Comparison of ENCODE assay signal across 24 mouse cellular contexts in the genomic region with DNA sequence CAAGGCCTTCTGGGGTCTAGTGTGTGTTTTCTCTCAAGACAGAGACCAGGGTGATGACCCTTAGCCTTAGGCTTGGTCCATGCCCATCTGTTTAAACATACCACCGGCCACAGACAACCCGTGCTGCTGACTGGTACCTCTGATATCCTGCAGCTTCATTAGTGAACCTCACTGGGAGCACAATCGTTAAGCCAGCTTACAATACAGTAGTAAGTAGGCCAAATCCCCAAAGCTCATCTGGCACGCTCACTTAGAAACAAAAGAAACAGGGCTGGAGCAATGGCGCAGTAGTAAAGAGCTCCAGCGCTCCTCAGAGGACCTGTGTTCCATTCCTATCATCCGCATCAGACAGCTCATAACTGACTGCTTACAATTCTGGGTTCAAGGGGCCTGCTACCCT. TPM values are rescaled to one million over a fixed set of nuclear protein-coding genes. Genes with fewer than 3 reads are reported as not detected.
DNase-seq lines count a peak whose midpoint lies in the region; ATAC-seq lines count a peak whose summit lies in the region.
"Had no signal": no experiment of that assay in that cellular context is flagged by ENCODE, and none has a peak within 500 bp of the region (broad histone marks: within the 10 kb centered on the region; RNA-seq: fewer than 3 reads in every experiment).

No protein-coding gene starts in this region.

- WGBS in hindbrain, embryonic 15.5 days: 56% methylated on average over 7 of the region's 7 CpGs
- WGBS in hindbrain, embryonic 13.5 days: 64% methylated on average over 7 of the region's 7 CpGs
- WGBS in midbrain, embryonic 14.5 days: 22% methylated on average over 7 of the region's 7 CpGs
- WGBS in midbrain, embryonic 15.5 days: 23% methylated on average over 7 of the region's 7 CpGs

- H3K4me1 ChIP-seq in hindbrain, embryonic 15.5 days (replicated peaks): no peaks in the 10 kb centered on the region
- H3K4me1 ChIP-seq in hindbrain, embryonic 13.5 days (replicated peaks): no peaks in the 10 kb centered on the region
- no peaks in the 10 kb centered on the region for H3K4me1 ChIP-seq in midbrain, embryonic 14.5 days (ENCODE audit: control insufficient read depth, insufficient read depth, low read length)
- no peaks in the 10 kb centered on the region; the same call in 1 of the 2 replicates for H3K4me1 ChIP-seq in midbrain, embryonic 15.5 days
- H3K4me1 ChIP-seq: forebrain, embryonic 13.5 days had no signal

- ATAC-seq in hindbrain, embryonic 15.5 days (ENCODE audit: low FRiP score, low read depth): 0 out of 2 replicates have a peak, but pooled peaks have one; percentile 23
- no peak for ATAC-seq in hindbrain, embryonic 13.5 days (ENCODE audit: low FRiP score)
- no peak for ATAC-seq in midbrain, embryonic 14.5 days (ENCODE audit: low FRiP score, low TSS enrichment)
- ATAC-seq in midbrain, embryonic 15.5 days (replicated peaks): no peak
- ATAC-seq: forebrain, embryonic 13.5 days; forebrain, postnatal 0 days had no signal

- DNase-seq in midbrain, embryonic 14.5 days: peak; percentile 30
- DNase-seq in retina, adult 2 months (ENCODE audit: low read depth, low spot score): peak; percentile 74
- no peak for DNase-seq in gastrocnemius, postnatal 4 days (ENCODE audit: low spot score in 2 of 2)
- DNase-seq in lung, postnatal 36 days: no peak
- DNase-seq: adrenal gland, postnatal 10 days; cerebellum, adult 11-12 months; cerebellum, adult 9-10 months; cerebellum, postnatal 25 days; forebrain, postnatal 0 days; gastrocnemius, adult 2 months; gastrocnemius, postnatal 25 days; heart, adult 11 months; heart, postnatal 4 days had no signal

- no peak overlapping the region for H3K9ac ChIP-seq in hindbrain, embryonic 15.5 days
- H3K9ac ChIP-seq in hindbrain, embryonic 13.5 days: no peak overlapping the region
- H3K9ac ChIP-seq in midbrain, embryonic 14.5 days (replicated peaks; ENCODE audit: low read length): no peak overlapping the region
- H3K9ac ChIP-seq in midbrain, embryonic 15.5 days: no peak overlapping the region
- H3K9ac ChIP-seq: forebrain, embryonic 13.5 days; forebrain, postnatal 0 days; heart, embryonic 13.5 days; hindbrain, embryonic 12.5 days had no signal

- H3K36me3 ChIP-seq in hindbrain, embryonic 15.5 days: no peaks in the 10 kb centered on the region
- H3K36me3 ChIP-seq in hindbrain, embryonic 13.5 days: no peaks in the 10 kb centered on the region
- H3K36me3 ChIP-seq in midbrain, embryonic 14.5 days (ENCODE audit: control insufficient read depth, insufficient read depth, low read length): no peaks in the 10 kb centered on the region
- H3K36me3 ChIP-seq in midbrain, embryonic 15.5 days (replicated peaks): no peaks in the 10 kb centered on the region
- H3K36me3 ChIP-seq: embryonic facial prominence, embryonic 10.5 days; heart, embryonic 13.5 days; hindbrain, embryonic 12.5 days had no signal

- no peak overlapping the region for H3K27ac ChIP-seq in hindbrain, embryonic 15.5 days (replicated peaks)
- no peak overlapping the region for H3K27ac ChIP-seq in hindbrain, embryonic 13.5 days
- no peak overlapping the region for H3K27ac ChIP-seq in midbrain, embryonic 14.5 days (replicated peaks; ENCODE audit: low read depth, low read length)
- no peak overlapping the region for H3K27ac ChIP-seq in midbrain, embryonic 15.5 days
- H3K27ac ChIP-seq: embryonic facial prominence, embryonic 10.5 days; forebrain, embryonic 13.5 days; gastrocnemius, adult 2 months; heart, embryonic 13.5 days; hindbrain, embryonic 12.5 days had no signal

- no peaks in the 10 kb centered on the region for H3K9me3 ChIP-seq in hindbrain, embryonic 15.5 days
- no peaks in the 10 kb centered on the region for H3K9me3 ChIP-seq in hindbrain, embryonic 13.5 days
- H3K9me3 ChIP-seq in midbrain, embryonic 14.5 days (ENCODE audit: control insufficient read depth, low read length): no peaks in the 10 kb centered on the region
- H3K9me3 ChIP-seq in midbrain, embryonic 15.5 days: no peaks in the 10 kb centered on the region
- H3K9me3 ChIP-seq: embryonic facial prominence, embryonic 10.5 days; forebrain, embryonic 13.5 days; heart, embryonic 13.5 days; hindbrain, embryonic 12.5 days had no signal

- no peaks in the 10 kb centered on the region for H3K27me3 ChIP-seq in hindbrain, embryonic 15.5 days
- no peaks in the 10 kb centered on the region for H3K27me3 ChIP-seq in hindbrain, embryonic 13.5 days
- no peaks in the 10 kb centered on the region for H3K27me3 ChIP-seq in midbrain, embryonic 14.5 days (ENCODE audit: control insufficient read depth, insufficient read depth, low read length)
- H3K27me3 ChIP-seq in midbrain, embryonic 15.5 days (replicated peaks): no peaks in the 10 kb centered on the region
- H3K27me3 ChIP-seq: forebrain, embryonic 13.5 days; heart, embryonic 13.5 days; hindbrain, embryonic 12.5 days had no signal

- H3K4me3 ChIP-seq in hindbrain, embryonic 15.5 days: no peak overlapping the region
- H3K4me3 ChIP-seq in hindbrain, embryonic 13.5 days: no peak overlapping the region
- no peak overlapping the region for H3K4me3 ChIP-seq in midbrain, embryonic 14.5 days (replicated peaks; ENCODE audit: low read depth, low read length)
- H3K4me3 ChIP-seq in midbrain, embryonic 15.5 days: no peak overlapping the region
- H3K4me3 ChIP-seq: embryonic facial prominence, embryonic 10.5 days; forebrain, embryonic 13.5 days; gastrocnemius, adult 2 months; heart, embryonic 13.5 days; hindbrain, embryonic 12.5 days had no signal

- H3K4me2 ChIP-seq in hindbrain, embryonic 15.5 days: no peak overlapping the region
- no peak overlapping the region for H3K4me2 ChIP-seq in hindbrain, embryonic 13.5 days
- no peak overlapping the region for H3K4me2 ChIP-seq in midbrain, embryonic 14.5 days (ENCODE audit: low read length)
- H3K4me2 ChIP-seq in midbrain, embryonic 15.5 days: no peak overlapping the region
- H3K4me2 ChIP-seq: forebrain, embryonic 13.5 days; heart, embryonic 13.5 days; hindbrain, embryonic 12.5 days had no signal

RNA-seq across cellular contexts. Expression of a gene that starts 2.1 kb away (rescaled TPM):
- polyA plus RNA-seq in hindbrain, embryonic 15.5 days (2015; fragmentation: Nextera tagmentation; extraction: Ambion mirVana): 0.34 TPM in 1 of 2 replicates, not detected in the other
- polyA plus RNA-seq in hindbrain, embryonic 13.5 days (2015; fragmentation: Nextera tagmentation; extraction: Ambion mirVana): 0.27 and 0.32 TPM in 2 replicates
- 0.29 TPM in 1 of 2 replicates, not detected in the other for polyA plus RNA-seq in midbrain, embryonic 14.5 days (2014; fragmentation: Nextera tagmentation; extraction: Ambion mirVana)
- not detected in 2 replicates for polyA plus RNA-seq in midbrain, embryonic 15.5 days (2015; fragmentation: Nextera tagmentation; extraction: Ambion mirVana)
- total RNA-seq in gastrocnemius, postnatal 4 days (2021): 1 to 10 TPM; 1.3 to 1.5 TPM
- total RNA-seq: forebrain, postnatal 0 days had no signal
- polyA plus RNA-seq: forebrain, postnatal 0 days had no signal

RNA-seq across cellular contexts. Expression of a gene that starts 10.4 kb away (rescaled TPM):
- polyA plus RNA-seq in hindbrain, embryonic 15.5 days (2015; fragmentation: Nextera tagmentation; extraction: Ambion mirVana): 713 and 784 TPM in 2 replicates
- polyA plus RNA-seq in hindbrain, embryonic 13.5 days (2015; fragmentation: Nextera tagmentation; extraction: Ambion mirVana): 619 and 648 TPM in 2 replicates
- polyA plus RNA-seq in midbrain, embryonic 14.5 days (2014; fragmentation: Nextera tagmentation; extraction: Ambion mirVana): 606 and 777 TPM in 2 replicates
- polyA plus RNA-seq in midbrain, embryonic 15.5 days (2015; fragmentation: Nextera tagmentation; extraction: Ambion mirVana): 612 and 618 TPM in 2 replicates
- 100 to 1,000 TPM; 933 to 949 TPM for total RNA-seq in gastrocnemius, postnatal 4 days (2021)

RNA-seq across cellular contexts. Expression of a gene that starts 29.1 kb away (rescaled TPM):
- 0.56 and 0.64 TPM in 2 replicates for polyA plus RNA-seq in hindbrain, embryonic 15.5 days (2015; fragmentation: Nextera tagmentation; extraction: Ambion mirVana)
- polyA plus RNA-seq in hindbrain, embryonic 13.5 days (2015; fragmentation: Nextera tagmentation; extraction: Ambion mirVana): 0.43 and 0.57 TPM in 2 replicates
- 0.51 and 0.80 TPM in 2 replicates for polyA plus RNA-seq in midbrain, embryonic 14.5 days (2014; fragmentation: Nextera tagmentation; extraction: Ambion mirVana)
- 0.84 and 1.1 TPM in 2 replicates for polyA plus RNA-seq in midbrain, embryonic 15.5 days (2015; fragmentation: Nextera tagmentation; extraction: Ambion mirVana)
- total RNA-seq in gastrocnemius, postnatal 4 days (2021): not detected
- total RNA-seq: adrenal gland, postnatal 10 days; adrenal gland, postnatal 4 days; forebrain, postnatal 0 days; heart, postnatal 4 days; MEL had no signal
- polyA plus RNA-seq: embryonic facial prominence, embryonic 10.5 days; embryonic facial prominence, embryonic 14.5 days; forebrain, embryonic 13.5 days; heart, embryonic 13.5 days; heart, postnatal 0 days; hindbrain, embryonic 12.5 days had no signal

RNA-seq across cellular contexts. Expression of a gene that starts 33.3 kb away (rescaled TPM):
- polyA plus RNA-seq in hindbrain, embryonic 15.5 days (2015; fragmentation: Nextera tagmentation; extraction: Ambion mirVana): 107 and 110 TPM in 2 replicates
- 101 and 107 TPM in 2 replicates for polyA plus RNA-seq in hindbrain, embryonic 13.5 days (2015; fragmentation: Nextera tagmentation; extraction: Ambion mirVana)
- polyA plus RNA-seq in midbrain, embryonic 14.5 days (2014; fragmentation: Nextera tagmentation; extraction: Ambion mirVana): 77.9 and 81.9 TPM in 2 replicates
- 110 and 112 TPM in 2 replicates for polyA plus RNA-seq in midbrain, embryonic 15.5 days (2015; fragmentation: Nextera tagmentation; extraction: Ambion mirVana)
- total RNA-seq in gastrocnemius, postnatal 4 days (2021): 100 to 1,000 TPM; 107 to 115 TPM

Comparison
In these comparisons a context has a peak if more than half of its experiments do, and no peak if none do; other contexts are left out.
1. DNase-seq: peak in midbrain, embryonic 14.5 days (single experiment) and retina, adult 2 months (single experiment); none in gastrocnemius, postnatal 4 days (0 of 2) and lung, postnatal 36 days (single experiment).